Mouse (Mus musculus) cerebellum, adult 11 months (tissue): ENCODE data around the gene Rhoh.

Source experiments
- DNase-seq: peaks from one replicate; pipeline ENCODE4 v3.0.0; 2022

The Rhoh gene

DNA sequence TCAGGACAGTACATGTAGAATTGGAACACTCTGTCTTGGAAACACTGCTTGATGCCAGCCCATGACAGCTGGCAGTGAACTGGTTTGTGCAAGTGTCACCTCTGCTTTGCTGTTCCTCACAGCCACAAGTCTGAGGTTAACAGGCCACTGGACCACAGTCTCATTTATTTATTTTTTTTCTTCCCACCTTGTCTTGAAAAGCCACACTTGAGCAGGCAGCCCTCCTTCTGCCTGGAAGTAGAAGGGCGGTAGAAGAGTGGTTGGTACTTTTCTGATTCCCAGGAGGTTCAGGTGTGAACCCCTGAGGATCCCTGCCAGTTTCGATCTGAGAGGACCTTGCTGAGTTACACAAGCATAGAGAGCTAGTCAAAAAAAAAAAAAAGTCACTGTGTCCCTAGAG, 72.8 kb downstream of the Rhoh start:
- no peak for DNase-seq

DNA sequence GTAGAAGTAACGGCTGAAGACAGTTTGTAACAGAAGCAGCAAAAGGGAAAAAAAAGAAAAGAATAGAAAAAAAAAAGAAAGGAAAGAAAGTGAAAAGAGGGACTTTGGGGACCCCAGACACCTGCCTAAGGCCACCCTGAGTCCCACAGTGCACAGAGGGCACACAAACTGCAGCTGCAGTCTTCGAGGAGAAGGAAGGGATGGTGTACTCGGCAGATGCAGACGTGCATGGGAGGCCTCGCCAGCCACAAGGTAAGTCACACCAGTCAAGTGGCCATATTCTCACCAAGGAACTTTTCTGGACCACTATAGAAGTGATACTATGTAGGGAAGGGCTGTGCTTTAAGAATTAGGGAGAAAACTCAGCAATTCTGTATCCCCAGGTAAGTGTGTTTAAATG, 73.8 kb downstream of the Rhoh start, which contains the start of gene Chrna9:
Gene Chrna9 (plus strand): TSS at position 139 of the 400 bp plus-strand sequence.
- no peak for DNase-seq

DNA sequence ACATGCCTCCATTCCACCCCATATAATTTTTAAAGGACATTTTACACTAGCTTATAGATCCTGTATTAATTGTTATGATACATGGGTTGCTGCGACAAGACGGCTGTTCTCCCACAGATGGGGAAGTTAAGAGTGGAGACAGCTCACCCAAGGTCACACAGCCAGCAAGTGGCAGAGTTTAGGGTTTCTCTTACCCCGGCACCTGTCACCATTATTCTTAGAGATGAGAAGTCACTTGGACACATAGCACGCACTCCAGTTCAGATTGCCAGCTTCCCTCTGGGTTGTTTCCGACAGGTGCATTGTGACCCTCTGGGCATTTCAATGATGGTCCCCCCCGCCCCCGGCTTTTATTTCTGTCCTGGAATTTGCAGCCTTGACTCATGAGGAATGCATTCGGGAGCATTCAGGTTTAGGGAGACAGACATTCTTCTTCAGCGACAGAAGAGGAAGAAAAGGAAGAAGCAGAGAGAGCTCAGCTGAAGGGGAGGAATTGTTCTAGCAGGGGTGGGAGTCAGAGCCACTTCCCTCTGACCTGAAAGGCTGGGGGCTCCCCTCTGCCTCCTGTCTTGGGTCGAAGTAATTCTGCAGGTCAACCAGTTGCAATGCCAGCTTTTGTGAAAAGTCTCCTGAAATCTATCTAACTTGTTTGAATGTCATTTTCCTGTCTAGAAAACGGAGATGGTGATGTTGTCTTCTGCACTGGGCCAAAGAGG, 76.2 kb downstream of the Rhoh start:
- no peak for DNase-seq

DNA sequence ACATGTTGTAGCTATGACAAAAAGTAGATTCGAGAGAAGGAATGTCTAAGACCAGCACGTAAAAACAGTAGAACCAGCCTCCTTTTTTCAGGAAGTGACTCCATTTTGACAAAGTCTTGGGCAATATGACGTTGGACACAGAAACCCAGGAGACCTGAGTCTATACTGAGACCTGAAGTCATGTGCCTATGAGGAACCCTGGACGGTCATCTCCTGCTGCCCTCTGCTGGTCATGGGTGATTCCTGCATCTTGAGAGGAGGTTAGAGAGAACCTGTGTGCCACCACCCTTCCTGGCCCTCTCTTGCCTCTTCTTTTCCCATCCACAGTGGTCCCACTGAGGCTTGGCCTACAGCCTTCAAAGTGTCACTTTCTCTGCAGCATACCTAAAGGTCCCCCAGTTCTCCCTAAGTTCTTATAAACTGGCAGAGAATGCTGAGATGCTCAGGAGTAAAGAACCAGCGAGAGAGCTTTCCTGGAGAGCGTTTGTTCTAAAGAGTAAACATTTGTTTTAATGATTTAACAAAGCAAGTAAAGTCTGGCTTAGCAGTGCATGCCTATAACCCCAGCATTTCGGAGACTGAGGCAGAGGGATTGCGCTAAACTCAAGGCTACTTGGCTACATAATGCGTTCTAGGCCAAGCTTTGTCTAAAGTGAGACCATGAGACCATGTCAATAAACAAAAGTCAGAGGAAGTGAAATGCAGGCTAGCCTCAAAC, 77.1 kb downstream of the Rhoh start:
- peak; percentile 38 for DNase-seq

GRCm38 (mm10) chr5:65941145-65941544, 80.1 kb downstream of the Rhoh start:
- DNase-seq: no peak
